Mouse (Mus musculus): ENCODE data around the gene Zdhhc22. TPM values are rescaled to one million over a fixed set of nuclear protein-coding genes. Genes with fewer than 3 reads are reported as not detected.

Gene Zdhhc22
- total and polyA plus RNA-seq, 3 experiments: 0.10 TPM; not detected in 2

DNA sequence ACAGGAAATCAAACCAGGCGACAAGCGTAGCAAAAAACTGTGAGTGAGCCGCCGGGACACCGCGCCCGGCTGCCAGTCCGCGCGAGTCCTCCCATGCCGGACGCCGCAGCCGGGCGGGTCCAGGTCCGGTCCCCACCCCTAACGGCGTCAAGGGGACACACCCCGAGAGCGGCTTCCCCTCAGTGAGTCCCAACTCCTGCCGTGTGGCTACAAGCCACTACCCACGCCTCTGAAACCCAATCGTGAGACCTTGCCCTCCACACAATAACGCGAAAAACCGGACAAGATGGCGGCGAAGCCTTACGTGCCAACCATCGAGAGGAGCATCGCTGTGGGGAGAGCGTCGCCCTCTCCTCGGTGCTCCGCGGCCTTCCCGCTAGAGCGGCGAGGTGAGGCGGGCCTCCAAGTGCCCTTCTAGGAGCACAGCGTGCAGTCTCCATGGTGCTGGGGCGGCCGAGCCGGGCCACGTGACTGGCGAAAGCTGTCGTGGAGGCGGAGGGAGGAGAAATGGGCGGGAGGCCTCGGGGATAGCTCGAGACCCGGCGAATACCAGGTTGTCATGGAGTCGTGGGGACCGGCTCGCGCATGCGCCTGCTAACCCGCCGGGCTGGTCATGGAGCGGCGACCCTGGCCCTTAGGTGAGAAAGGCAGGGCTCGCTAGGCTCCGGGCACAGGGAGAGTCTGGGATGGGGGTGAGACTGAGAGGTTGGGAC lies 43.2 kb downstream of the Zdhhc22 start, which contains the start of gene Cipc (continued):
- TF ChIP-seq GABPA (IDR thresholded peaks at IDR 0.05; ENCODE audit: low read depth, low read length) (peak; percentile 66; the same call in 1 of the 2 replicates), MEF2A (IDR thresholded peaks at IDR 0.05; ENCODE audit: extremely low read depth, insufficient replicate concordance, low read depth, low read length, poor library complexity, severe bottlenecking) (no peak), ETS1 (IDR thresholded peaks at IDR 0.05; ENCODE audit: low read depth, low read length) (peak; percentile 73)

DNA sequence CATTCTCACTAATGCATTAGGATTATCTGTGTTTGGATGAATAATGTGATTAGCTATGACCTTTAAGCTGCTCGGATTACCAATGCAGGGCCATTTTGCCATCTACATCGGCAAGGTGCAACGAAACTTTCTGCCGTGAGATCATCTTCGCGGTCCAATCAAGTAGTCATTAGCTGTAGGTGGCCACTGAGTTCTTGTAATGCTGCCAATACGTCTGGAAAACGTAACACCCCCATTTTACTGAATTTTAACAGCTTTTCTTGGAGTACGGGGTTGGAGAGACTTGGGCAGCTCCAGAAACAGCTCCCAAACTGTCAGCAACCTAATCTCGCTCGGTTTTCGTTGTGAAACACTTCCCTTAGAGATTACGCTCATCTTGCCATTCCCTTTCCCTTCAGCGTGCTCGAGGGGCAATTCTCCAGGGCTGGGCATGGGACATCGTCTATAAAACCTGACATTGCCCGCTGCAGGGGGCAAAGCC lies 43.9 kb downstream of the Zdhhc22 start:
- H3K4me3 ChIP-seq (ENCODE audit: control insufficient read depth in 1 of 2, insufficient read depth in 1 of 2, low read depth in 2 of 2, low read length in 2 of 2): peak overlapping the region; percentile 69 to 73
- H3K27ac ChIP-seq (ENCODE audit: control insufficient read depth, low read depth, low read length): peak overlapping the region; percentile 94
- TF ChIP-seq MEF2A (IDR thresholded peaks at IDR 0.05; ENCODE audit: extremely low read depth, insufficient replicate concordance, low read depth, low read length, poor library complexity, severe bottlenecking) (no peak), ZMIZ1 (IDR thresholded peaks at IDR 0.05; ENCODE audit: low read depth, low read length) (peak; percentile 93), TCF12 (IDR thresholded peaks at IDR 0.05; ENCODE audit: low read depth, low read length) (no peak), MYB (IDR thresholded peaks at IDR 0.05; ENCODE audit: low read depth, low read length) (peak; percentile 19; the same call in 1 of the 2 replicates), POLR2AphosphoS2 (IDR thresholded peaks at IDR 0.05; ENCODE audit: low read length) (0 out of 2 replicates have a peak, but pooled peaks have one; percentile 44), ETS1 (IDR thresholded peaks at IDR 0.05; ENCODE audit: low read depth, low read length) (peak; percentile 7; the same call in 1 of the 2 replicates), TBP (IDR thresholded peaks at IDR 0.05; ENCODE audit: low read depth, low read length) (peak; percentile 91)
- no peaks in the 10 kb centered on the region for H3K9me3 ChIP-seq (replicated peaks; ENCODE audit: insufficient read depth, low read length)
- H3K9ac ChIP-seq (ENCODE audit: control insufficient read depth, low read depth, low read length, poor library complexity, severe bottlenecking): peak overlapping the region; percentile 85
- peaks cover 0 to 2% of the 10 kb centered on the region in 2 experiments; a peak in 2 of 4 replicates for H3K27me3 ChIP-seq (ENCODE audit: control insufficient read depth in 1 of 2, insufficient read depth in 2 of 2, low read length in 2 of 2)
- DNase-seq (ENCODE audit: low read depth, low spot score): peak; percentile 81
- peaks cover 31% of the 10 kb centered on the region for H3K79me2 ChIP-seq (ENCODE audit: control insufficient read depth, insufficient read depth, low read length, poor library complexity)
- H3K36me3 ChIP-seq (ENCODE audit: control insufficient read depth in 1 of 2, insufficient read depth in 2 of 2, low read length in 2 of 2): peaks cover 0 to 28% of the 10 kb centered on the region in 2 experiments; a peak in 3 of 4 replicates
- peaks cover 13 to 20% of the 10 kb centered on the region in 2 experiments for H3K4me1 ChIP-seq (ENCODE audit: control insufficient read depth in 1 of 2, insufficient read depth in 2 of 2, low read length in 2 of 2)

DNA sequence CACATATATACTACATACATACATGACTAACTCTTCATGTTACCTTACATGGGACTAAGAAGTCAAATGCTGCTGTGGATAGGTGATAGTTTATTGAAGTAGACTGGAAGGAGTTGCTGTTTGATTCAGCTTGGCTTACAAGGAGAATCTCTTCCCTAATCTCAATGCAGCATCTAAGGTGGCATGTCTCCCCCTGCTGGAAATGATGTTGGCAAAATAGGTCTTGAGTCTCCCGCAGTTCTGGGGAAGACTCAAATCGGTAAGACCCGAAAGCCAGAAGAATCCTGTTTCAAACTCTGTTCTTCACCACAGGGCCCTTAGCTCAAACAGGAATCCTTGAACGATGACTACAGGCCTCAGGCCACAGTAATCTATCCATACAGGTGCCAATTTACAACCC lies 45.1 kb downstream of the Zdhhc22 start:
- no peak overlapping the region for H3K27ac ChIP-seq (ENCODE audit: control insufficient read depth, low read depth, low read length)
- peak; percentile 74 for DNase-seq (ENCODE audit: low read depth, low spot score)
- peaks cover 0 to 20% of the 10 kb centered on the region in 2 experiments; a peak in 2 of 4 replicates for H3K36me3 ChIP-seq (ENCODE audit: control insufficient read depth in 1 of 2, insufficient read depth in 2 of 2, low read length in 2 of 2)
- TF ChIP-seq RAD21 (IDR thresholded peaks at IDR 0.05; ENCODE audit: low read depth, low read length) (peak; percentile 65), POLR2AphosphoS2 (IDR thresholded peaks at IDR 0.05; ENCODE audit: low read length) (no peak), TCF12 (IDR thresholded peaks at IDR 0.05; ENCODE audit: low read depth, low read length) (no peak), CHD1 (IDR thresholded peaks at IDR 0.05; ENCODE audit: low read depth, low read length) (no peak), BHLHE40 (IDR thresholded peaks at IDR 0.05; ENCODE audit: borderline replicate concordance, low read depth, low read length) (no peak), MAX (IDR thresholded peaks at IDR 0.05; ENCODE audit: low read length) (no peak), SIN3A (IDR thresholded peaks at IDR 0.05; ENCODE audit: low read length) (peak; percentile 64), CTCF (IDR thresholded peaks at IDR 0.05 in 2 of 3, conservative IDR thresholded peaks at IDR 0.05 in 1 of 3; ENCODE audit: control insufficient read depth in 1 of 3, insufficient read depth in 1 of 3, low read depth in 2 of 3, low read length in 3 of 3, poor library complexity in 1 of 3, severe bottlenecking in 1 of 3) (peak; percentile 39 to 86 (median 60)), TBP (IDR thresholded peaks at IDR 0.05; ENCODE audit: low read depth, low read length) (0 out of 2 replicates have a peak, but pooled peaks have one; percentile 14), E2F4 (IDR thresholded peaks at IDR 0.05; ENCODE audit: borderline replicate concordance, low read depth, low read length) (no peak), SMC3 (IDR thresholded peaks at IDR 0.05; ENCODE audit: low read depth, low read length) (peak; percentile 84), ZC3H11A (IDR thresholded peaks at IDR 0.05; ENCODE audit: low read depth, low read length) (peak; percentile 70), GATA1 (IDR thresholded peaks at IDR 0.05; ENCODE audit: low read depth, low read length) (peak; percentile 95), MEF2A (IDR thresholded peaks at IDR 0.05; ENCODE audit: extremely low read depth, insufficient replicate concordance, low read depth, low read length, poor library complexity, severe bottlenecking) (no peak), RCOR1 (IDR thresholded peaks at IDR 0.05; ENCODE audit: low read depth, low read length) (no peak)
- no peak overlapping the region for H3K9ac ChIP-seq (ENCODE audit: control insufficient read depth, low read depth, low read length, poor library complexity, severe bottlenecking)
- peaks cover 2 to 7% of the 10 kb centered on the region in 2 experiments; a peak in 3 of 4 replicates for H3K27me3 ChIP-seq (ENCODE audit: control insufficient read depth in 1 of 2, insufficient read depth in 2 of 2, low read length in 2 of 2)
- no peaks in the 10 kb centered on the region for H3K9me3 ChIP-seq (replicated peaks; ENCODE audit: insufficient read depth, low read length)
- peak overlapping the region in 1 of 2 experiments; percentile 30; a peak in 1 of 4 replicates for H3K4me3 ChIP-seq (ENCODE audit: control insufficient read depth in 1 of 2, insufficient read depth in 1 of 2, low read depth in 2 of 2, low read length in 2 of 2)
- H3K79me2 ChIP-seq (ENCODE audit: control insufficient read depth, insufficient read depth, low read length, poor library complexity): peaks cover 24% of the 10 kb centered on the region
- H3K4me1 ChIP-seq (ENCODE audit: control insufficient read depth in 1 of 2, insufficient read depth in 2 of 2, low read length in 2 of 2): peaks cover 7 to 14% of the 10 kb centered on the region in 2 experiments
